Mouse (Mus musculus) cerebellum, postnatal 4 days (tissue): ENCODE measurements at regions not wholly inside any gene's neighbourhood (a gene's known extent, or its start where the extent isn't known, plus 50 kb on each side); places are given as distances from the start of the nearest gene placed in this dataset.
A peak's percentile ranks its signal among the peaks of the same experiment; 100 is the strongest.

Experiments
- DNase-seq, 2 experiments: peaks; one replicate each; pipeline ENCODE4 v3.0.0; 2022; ENCODE audit warnings: low spot score in 2 of 2, mixed read lengths in 1 of 2

- DNase-seq, result no peak
These were observed 150.3 kb upstream of the Gimd1 start for GRCm38 (mm10) chr3:132479275-132479674.

DNA sequence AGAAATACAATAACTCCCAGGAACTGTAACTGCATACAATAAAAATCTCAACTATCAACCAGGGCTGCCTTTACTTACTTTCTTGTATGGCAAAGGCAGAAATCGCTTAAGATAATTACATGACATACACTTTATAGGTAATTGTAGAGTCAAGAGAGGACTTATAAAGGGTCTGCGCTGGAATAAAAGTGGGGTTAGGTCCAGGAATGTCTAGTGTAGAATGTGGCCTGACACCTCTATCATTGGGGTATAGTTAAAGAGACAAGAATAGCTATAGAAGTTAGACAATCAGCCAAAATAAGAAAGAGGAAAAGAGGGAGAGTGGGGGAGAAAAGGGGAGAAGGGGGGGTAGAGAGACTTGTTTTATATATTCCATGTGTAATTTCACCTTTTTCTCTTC, 144.8 kb upstream of the Gimd1 start:
- no peak for DNase-seq

DNA sequence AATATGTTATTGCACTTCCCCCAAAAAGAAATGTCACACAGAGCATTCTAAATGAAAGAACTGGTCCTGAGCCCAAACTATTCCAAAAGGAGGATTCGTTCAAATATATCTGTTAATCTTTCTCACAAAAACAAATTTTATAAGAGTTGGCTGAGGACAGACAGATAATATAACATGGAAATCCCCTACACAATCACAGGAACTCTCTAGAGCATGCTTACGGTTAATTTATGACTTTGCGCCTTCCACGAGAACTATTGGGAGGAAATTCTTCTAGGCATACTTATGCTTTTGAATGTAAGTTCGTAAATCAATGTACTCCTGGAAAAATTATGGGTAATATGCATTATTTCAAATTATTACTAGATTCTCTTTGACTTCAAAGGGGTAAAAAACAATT, 144.1 kb upstream of the Gimd1 start:
- DNase-seq, result no peak

GRCm38 (mm10) chr3:132506095-132506494, 123.5 kb upstream of the Gimd1 start:
- DNase-seq, result peak; percentile 37 to 51

- DNase-seq, result no peak
These were observed 119.4 kb upstream of the Gimd1 start for GRCm38 (mm10) chr3:132510240-132510639.

- no peak for DNase-seq
These were observed 117.0 kb upstream of the Gimd1 start for GRCm38 (mm10) chr3:132512526-132513102.

- no peak for DNase-seq
These were observed 96.2 kb upstream of the Gimd1 start for GRCm38 (mm10) chr3:132533323-132533904.

DNA sequence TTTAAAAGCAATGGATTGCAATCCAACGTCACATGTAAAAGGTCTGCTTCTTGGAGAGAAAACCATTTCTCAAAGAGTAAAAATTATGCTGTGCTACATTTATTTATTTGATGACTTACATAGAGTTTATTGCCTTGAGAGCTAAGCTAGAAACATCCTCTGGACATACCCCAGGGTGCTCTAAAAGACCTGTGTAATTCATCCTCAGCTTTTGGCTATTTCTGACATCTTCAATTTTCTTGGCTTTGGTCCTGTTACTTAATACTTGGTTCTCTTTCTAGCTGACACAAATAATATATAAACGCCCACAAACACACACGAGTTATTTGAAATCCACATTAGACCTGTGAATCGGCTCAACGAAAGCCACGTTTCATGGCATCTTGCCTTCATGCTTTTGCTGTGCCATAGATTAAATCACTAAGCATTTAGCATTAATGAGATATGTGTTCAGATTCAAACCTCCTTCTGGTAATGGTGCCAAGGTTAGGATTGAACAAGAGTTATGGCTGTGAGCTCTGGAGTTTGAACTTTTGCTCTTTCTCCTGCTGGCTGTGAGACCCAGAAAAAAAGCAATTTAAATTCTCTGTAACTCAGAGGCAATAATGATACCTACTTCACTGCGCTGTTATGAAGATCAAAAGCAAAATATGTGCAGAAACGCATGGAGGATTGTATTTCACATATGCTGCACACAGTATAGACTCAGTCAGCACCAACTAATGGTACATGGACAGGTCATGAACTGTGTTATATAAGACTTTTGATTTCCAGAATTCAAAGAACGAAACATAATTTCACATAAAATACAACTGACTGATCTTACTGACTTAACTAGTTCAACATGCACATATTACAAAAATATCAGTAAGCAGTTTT, 89.6 kb upstream of the Gimd1 start:
- no peak for DNase-seq

- no peak for DNase-seq
These were observed 78.3 kb upstream of the Gimd1 start for GRCm38 (mm10) chr3:132551238-132551808.

GRCm38 (mm10) chr3:132565755-132566154, 63.9 kb upstream of the Gimd1 start:
- DNase-seq, result no peak

DNA sequence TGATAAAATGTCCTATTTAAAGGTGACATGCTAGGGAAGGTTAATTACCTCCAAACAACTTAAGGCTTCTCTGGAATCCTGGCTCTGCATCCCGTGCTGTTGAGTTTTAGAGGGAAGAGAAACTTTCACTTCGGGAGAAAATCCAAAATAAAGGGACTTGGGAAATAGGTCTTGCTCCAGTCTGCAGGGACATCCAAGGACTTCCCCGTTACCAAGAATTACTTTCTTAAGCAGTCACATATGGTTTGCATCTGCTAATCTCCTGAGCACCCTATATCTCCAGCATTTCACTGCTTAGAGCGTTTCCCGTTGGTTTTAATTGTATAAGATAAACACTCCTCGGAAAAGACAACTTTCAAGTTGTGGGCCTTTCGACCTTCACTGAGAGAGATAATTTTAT, 63.3 kb upstream of the Gimd1 start:
- DNase-seq, result no peak
